Mouse (Mus musculus): Measurements from ENCODE around the gene Sorl1. TPM values are rescaled to one million over a fixed set of nuclear protein-coding genes. Genes with fewer than 3 reads are reported as not detected.

The Sorl1 gene
- total RNA-seq (2021) = 100 to 1,000 TPM; 192 to 196 TPM

DNA sequence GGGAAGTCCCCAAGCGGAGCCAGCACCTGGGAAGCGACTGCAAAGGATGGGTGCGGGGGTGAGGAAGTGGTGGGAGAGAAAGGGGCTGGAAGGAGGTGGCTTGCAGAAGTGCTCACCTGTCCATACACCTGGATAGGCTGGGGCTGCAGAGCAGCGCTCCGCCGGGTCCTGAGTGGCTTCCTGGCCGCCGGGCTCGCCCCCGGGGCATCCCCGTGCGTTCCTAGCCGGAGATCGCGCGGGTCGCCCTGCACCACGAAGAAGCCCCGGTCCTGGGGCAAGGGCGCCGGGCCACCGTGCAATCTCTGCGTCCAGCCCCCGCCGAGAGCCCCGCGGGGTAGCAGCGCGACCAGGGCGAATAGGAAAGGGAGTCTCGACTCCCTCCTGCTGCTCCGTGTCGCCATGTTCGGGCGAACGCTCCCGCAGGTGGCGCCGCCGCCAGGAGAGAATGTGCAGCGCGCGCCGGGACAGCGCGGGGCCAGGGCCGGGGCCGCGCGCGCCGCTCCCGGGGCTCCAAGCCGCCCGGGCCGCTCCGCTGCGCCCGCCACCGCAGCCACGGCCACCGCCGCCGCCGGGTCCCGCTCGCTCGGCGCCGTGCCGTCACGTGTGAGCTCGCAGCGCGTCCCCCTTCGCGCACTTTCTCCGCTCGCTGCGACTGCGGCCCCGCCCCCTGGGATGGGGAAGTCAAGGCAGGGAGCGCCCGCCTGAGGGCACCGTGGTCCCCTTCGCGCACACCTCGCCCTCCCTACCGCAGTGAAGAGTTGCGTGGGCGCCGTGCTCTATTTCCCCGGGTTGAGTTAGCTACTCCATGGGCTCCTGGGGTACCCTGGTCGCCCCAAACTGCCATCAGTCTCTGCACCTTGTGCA, at the start of gene Sorl1:
Sorl1 (minus strand) TSS at position 585 of the 864 bp plus-strand sequence.
- peak; percentile 75 to 78 for DNase-seq

DNA sequence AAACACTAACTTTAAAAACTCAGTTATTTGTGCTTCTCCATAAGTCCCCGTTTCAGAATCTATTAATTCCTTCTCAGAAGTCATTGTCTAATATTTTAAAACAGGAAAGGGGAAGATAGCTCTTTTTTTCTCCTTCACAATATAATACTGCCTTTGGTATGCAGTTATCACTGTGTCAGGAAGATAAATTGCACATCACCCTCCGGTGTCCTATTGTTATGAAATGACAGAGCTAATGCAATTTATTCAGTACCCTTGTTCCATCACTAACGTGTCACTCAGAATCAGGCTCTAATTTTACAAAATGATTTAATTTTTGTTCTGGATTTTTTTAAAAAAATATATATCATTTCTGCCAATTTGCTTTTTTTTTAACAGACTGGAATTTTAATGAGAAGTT, 49.7 kb upstream of the Sorl1 start:
- no peak for DNase-seq

DNA sequence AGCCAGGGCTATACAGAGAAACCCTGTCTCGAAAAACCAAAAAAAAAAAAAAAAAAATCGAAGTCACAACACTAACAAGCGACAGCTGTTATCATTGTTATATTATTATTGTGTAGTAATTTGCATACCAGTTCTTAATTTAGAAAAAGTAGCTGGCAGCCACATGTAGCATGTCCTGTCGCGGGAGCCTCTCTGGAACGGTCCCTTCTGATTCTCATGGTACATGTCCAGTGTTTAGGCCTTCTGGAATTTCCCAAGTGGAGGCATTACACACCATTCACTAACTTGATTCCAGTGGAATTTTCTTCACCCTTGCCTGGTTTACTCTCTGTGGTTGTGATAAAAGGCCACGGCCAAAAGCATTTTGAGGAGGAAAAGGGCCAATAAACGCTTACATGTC, 45.4 kb upstream of the Sorl1 start:
- DNase-seq = no peak

DNA sequence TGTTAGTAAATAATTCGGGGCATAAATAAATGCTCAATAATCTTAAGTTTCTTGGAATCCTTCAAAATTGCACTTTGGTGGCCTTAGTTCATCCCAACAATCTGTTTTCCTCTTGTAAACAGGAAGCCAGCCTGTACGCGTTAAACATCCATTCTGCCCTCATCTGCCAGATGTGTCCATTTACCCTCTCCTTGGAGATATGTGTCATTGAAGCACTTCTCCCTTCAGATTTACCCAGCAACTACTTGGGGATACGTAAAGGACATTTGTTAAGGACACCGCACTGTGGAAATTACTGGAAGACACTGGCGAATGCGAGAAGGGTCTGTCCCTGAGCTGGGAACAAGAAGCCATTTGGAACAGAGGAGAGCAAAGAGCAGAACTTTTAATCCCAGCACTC, 44.9 kb upstream of the Sorl1 start:
- DNase-seq = no peak

DNA sequence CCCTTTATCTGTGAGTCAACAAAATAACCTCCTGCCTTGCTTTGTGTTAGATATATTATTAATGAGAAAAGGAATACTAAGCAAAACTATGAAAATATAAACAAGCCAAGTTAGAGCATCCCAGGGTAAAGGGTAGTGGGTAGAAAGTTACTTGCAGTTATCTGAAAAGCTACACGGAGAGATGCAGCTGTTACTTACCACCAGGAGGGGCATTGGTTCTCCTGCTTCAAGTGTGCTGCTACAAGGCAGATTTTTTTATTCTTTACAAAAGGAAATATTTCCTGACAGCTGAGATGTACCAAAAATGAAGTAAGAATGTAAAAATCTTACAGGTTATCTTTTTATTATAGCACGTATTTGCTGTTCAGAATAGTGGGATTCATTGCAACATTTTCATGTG, 40.8 kb upstream of the Sorl1 start:
- DNase-seq = no peak

DNA sequence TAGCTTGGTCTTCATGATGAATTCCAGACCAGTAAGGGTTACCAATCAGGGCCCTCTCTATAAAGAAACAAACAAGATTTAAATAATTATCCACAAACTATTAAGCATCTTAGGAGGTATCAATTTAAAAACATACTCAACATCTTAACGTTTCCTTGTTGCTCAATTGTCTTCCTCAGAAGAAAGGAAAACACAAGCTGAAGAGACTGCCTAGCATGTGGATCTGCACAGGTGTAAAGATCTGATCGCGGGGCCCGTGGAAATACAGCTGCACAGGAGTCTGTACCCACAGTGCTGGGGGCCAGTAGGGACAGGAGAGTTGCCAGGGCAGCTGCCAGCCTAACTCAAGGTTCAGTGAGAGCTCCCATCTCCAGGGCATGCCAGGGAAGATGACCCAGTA, 38.9 kb upstream of the Sorl1 start:
- no peak for DNase-seq

DNA sequence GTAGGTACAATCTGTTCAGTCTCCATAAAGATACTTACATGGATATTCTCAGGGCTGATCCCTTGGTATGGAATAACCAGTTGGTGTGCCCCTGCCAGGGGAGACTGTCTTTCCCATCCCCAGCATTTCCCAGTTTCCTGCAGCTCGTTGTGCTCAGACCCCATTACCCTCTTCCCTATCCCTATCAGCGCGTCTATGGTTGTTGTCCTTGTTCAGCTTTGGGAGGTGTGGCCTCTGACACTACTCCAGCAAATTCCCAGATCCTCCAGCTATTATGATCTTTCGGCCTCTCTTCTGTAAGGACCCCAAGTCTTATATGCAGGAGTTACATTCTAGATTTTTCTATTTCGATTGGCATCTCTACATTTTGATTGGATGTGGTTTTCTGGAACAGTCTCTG, 35.3 kb upstream of the Sorl1 start:
- DNase-seq = no peak

DNA sequence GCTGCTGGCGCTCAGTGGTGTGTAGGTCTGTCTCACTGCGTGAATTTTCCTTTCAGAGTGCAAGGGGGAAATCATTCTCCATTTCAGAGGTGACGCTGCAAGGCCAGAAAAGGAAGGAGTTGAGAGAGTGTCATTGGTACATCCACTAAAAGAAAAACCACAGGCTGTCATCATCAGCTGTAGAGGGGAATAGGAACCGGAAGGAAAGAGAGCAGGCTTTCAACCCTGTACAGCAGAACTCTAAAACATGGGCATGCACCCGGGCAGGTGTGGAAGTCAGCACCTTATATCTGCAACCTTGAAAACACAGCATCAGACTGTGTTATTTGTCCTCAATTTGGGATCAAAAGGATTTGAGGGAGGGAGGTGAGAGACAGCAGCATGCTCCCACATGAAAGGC, 34.6 kb upstream of the Sorl1 start:
- no peak for DNase-seq

DNA sequence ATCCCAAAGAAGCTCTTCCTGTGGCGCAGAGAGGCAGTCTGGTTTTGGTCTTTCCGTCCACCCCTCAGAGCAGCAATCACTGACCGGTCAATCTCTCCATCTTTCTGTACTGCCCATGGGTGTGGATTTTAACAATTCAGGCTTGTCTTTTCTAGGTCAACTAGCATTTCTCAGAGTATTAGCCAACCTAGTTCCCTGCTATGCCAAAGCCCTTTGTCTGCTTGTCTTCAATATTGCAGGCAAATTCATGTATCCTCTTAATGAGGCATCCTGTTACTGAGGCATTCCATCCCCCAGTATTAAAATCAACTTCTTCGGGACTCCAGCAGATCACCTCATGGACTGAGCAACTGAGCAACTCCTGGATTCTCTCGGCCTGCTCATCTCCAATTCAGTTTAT, 33.9 kb upstream of the Sorl1 start:
- no peak for DNase-seq

DNA sequence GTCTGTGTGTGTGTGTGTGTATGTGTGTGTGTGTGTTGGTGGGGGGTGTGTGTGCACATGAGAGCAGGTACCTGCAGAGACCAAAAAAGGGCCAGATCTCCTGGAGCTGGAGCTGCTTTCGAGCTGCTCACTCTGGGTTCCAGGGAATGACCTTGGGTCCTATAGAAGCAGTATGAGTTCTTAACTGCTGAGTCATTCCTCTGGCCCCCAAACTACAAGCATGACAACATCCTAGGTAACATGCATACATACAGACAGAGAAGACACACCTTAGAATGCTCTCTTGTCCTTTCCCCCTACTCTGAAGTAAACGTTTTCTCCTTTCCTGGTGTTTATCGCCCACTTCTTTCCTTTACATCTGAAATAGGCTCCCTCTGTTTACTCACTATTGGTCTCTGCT, 32.5 kb upstream of the Sorl1 start:
- DNase-seq = no peak

DNA sequence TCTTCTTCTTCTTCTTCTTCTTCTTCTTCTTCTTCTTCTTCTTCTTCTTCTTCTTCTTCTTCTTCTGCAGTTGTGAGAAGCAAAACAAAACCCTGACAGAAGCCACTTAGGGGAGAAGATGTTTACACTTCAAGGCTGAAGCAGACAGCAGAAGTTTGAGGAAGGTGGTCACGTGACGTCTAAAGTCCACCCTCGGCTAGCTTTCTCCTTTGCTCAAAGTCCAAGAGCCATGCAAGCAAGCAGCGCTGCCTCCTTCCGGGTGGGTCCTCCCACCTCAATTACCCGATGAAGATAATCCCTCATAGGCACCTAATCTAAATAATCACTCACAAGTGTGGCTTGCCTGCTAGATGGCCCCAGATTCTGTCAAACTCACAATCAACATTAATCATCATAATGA, 30.6 kb upstream of the Sorl1 start:
- no peak for DNase-seq

DNA sequence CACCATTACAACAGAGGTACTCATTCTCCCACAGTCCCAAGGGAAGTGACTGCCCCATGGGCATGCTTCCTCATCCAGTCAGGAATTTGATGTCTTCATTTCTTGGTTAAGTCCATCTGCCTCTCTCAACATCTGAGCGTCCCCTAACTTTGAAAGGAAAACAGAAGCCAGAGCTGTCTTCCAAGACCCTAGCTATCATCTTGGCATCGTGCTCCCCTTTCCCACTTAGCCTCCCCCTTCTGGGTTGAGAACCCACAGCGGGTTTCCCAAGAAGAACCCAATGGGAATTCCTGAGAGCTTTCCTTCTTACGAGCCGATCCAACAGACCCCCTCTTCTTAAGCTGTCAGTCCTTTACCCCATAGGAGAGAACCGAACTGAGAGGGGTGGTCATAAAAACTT, 24.7 kb upstream of the Sorl1 start:
- no peak for DNase-seq

DNA sequence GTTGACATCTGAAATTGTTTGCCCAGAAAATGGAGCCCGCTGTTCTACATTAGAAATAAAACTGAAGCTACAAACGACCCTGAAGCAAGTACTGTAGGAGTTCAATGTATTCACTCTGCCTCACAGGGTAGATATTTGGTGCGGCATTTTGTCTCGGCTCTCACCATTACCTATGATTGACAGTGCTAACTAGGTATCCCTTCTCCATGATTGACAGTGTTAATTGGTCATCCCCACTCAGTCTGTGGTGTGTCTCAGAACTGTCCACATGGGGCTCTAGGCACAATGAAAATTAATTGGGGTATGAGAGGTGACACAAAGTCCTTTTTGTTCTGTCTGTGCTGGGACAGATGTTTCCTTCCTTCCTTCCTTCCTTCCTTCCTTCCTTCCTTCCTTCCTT, 23.9 kb upstream of the Sorl1 start:
- no peak for DNase-seq

DNA sequence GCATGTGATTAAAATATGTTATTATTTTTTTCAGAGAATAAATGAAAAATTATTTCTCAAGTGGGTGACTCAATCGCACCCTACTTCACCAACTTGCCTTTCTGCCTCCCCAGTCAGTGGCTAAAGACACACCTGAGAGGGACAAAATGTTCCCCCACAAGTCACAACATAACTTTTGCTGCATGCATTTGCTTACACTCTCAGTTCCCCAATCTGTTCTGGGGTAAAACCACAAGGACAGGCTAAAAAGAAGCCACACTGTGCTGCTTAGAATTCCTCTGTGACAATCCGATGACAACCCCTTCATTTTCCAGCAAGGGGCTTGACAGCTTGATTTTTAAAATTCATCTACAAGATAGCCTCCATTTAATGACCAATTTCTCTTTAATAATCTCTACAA, 22.4 kb upstream of the Sorl1 start:
- no peak for DNase-seq

DNA sequence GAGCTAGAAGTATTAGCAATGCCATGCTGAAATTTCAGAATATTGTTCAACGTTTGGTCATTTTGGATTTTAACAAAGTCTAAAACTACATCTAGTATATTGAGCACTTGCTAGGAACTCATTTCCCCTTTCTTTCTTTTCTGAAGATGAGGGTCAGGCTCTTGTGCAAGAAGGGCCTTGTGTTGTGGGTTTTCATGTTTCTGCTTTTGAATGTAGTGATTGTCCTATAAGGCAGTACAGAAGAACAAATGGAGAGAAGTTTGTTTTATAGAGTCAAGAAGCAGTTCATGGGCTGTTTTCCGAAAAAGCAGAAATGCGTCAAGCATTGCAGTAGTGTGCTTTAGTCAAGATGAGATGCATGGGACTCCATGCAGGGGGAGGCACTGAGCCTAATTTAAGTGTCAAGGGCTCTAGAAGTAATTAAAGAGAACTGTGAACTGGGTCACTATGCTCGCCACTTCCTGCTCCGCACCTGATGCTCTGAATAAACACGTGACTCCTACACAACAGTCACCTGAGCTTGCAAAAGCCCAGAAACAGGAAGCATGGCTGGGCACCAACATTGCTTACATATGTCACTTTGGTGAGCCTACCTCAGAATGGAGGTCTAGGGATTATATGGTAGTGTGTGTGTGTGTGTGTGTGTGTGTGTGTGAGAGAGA, 17.6 kb upstream of the Sorl1 start:
- no peak for DNase-seq

DNA sequence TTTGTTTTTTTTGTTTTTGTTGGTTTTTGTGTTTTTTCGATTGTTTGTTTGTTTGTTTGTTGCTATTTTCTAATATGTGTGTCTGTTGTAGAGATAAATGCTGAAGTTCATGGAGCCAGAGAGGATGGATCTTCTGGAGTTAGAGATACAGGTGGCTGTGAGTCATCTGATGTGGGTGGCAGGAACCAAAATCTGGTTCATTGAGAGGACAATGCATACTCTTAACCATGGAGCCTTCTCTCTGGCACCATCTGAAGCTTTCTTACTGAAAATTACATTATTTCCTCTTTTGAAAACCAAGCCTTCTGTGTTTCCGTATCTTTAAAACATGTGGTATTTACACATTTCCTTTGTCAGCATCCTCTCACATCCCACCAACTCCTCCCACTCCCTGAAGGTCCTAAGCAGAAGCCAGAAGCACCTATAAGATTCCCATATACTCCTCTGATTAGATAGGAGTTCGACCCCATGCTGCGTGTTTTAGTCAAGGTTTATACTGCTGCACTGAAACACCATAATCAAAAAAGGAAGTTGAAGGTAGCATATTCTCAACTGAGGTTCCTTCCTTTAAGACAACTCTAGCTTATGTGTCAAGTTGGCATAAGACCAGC, 14.3 kb upstream of the Sorl1 start:
- no peak for DNase-seq

DNA sequence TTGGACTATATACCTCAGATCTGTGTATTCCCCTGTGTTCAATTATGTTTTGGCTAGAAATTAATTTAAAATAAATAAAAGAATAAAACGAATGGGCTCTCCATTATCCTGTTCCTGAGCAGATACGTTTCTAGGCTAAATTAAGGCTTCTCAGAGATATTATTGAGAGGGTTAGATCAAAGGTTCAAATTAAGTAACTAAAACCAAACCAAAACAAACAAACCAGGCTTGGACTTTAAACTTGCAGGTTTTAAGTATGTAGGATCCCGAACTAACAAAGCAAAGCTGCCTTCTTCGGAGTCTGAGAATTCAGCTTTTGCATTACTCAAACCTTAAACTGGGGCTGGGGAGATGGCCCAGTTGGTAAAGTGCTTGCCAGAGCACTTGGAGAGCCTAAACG, 13.5 kb upstream of the Sorl1 start:
- DNase-seq = no peak

DNA sequence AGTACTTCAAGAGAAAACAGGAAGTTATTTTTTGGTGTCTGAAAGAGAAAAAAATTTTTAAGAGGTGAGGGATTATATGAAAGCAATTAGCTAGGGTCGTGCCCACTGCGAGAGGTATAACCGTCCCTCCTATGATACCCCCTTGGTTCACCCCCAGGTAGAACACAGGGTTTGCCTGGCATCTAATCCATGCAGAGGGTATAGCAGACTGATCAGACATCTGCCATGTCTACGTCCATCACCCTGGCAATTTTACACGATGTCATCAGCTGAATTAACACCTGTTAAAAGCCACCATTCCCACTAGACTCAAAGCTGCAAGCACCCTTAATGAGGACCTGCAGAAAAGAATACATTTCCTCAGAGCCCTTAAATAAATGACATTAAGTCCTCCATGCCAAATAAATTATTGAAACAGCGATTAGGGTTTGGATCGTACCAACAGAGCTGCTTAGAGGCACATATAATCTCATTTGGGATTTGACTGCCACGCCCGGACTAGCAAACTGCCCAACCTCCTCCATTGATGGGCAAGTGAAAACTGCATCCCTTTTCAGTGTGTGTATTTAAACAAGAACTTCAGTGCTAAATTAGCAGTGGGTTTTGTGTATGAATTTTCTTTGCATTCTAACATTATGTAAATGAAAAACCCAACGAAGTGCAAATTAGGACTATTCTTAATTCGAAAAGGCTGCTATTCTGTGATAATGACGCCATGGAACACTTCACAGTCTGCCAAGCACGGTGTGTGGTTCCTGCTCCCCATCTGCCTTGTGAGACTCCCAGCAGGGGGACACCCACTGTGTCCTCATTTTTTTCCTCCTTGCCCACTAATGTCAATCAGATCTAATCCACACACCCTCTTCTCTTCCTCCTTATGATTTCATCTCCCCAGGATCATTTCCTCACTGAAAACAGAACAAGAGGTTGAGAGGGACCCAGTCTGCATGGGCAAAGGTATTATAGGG, 7.0 kb upstream of the Sorl1 start:
- peak in 1 of 2 experiments; percentile 46 for DNase-seq

DNA sequence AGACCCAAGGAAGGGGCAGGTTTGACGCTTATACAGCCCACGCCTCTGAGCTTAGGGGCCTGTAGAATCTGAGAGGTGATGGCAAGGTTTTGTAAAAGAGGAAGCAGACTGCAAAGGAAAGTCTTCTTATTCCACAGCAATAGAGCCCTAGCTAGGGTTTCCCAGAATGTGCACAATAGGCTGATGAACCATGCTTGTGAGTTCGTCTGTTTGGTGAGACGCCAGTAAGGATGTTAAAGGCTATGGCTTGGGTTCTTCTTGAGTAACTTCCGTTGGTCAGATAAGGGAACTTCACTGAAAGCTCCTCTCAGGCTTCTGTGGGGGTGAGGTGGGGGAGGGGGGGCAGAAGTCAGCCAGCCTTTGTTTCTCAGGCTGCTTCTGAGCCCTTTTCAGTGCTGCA, 3.9 kb upstream of the Sorl1 start:
- DNase-seq = no peak

DNA sequence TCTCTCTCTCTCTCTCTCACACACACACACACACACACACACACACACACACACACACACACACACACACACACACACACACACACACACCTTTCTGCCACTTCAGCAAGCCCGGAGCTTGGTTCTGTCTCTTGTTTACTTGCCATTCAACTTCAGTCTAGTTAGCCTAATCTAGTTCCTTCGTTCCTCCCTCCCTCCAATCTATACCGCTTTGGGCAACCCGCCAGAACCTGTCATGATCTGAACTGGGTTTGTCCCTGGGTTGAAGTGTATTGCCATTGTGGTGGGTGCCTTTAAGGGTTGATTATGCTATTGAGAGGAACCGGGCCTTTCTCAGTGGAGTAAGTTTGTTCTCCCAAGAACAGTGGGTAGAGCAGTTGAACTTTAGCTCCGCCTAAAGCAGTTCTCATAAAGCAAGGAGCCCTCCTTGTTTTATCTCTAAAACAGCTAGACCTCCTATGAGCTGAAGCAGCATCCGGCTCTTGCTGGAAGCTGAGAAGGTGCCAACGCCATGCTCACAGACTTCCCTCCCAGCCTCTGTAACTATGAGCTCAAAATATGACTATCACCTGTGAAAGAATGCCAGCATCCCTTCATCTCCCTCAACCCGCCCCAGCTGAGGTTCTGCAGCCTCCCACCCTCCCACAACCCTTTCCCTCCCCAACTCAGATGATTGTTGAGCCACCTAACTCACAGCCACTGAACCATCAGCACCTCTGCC, 1.3 kb upstream of the Sorl1 start:
- DNase-seq = no peak

DNA sequence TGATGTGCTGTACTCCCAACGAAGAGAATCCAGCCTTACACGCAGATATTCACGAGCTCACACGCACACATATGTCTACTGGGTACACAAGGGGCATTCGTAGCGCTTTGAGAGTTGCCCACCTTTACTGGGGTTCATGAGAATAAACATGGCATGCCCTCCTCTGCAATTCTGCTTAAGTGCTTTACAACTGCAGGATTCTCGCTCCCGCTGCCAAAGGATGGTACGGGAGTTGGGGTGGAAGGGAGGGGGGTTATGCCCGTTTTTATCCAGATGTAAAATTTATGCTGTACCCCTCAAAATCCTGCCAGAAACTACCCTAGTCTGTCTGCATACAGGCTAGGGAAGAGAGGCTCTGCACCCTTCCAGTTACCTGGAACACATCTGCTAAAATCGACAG, 893 bp downstream of the Sorl1 start:
- DNase-seq = no peak

DNA sequence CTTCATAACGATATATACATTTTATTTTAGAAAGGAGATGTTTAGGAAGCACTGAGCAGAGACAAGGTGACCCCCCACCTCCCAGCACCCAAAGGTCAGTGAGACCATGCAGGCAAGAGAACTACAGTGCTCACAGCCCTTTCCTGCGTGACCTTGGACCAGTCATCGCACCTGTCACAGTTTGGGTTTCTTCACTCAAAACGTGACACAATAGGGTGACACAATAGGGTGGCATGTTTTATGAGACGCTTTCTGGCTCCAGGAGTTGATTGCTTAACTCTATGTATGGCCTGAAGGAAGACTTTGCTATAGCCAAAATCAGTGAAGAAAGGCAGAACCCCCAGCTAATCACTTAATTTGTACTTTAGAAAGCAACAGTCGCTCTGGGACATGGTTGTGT, 1.7 kb downstream of the Sorl1 start:
- DNase-seq = no peak
